Mouse (Mus musculus) thymus, postnatal 36 days (tissue): ENCODE data around the gene Hspb11.

Experiments
- DNase-seq, 2 experiments: peaks; one replicate each; pipeline ENCODE4 v3.0.0; 2022; ENCODE audit warnings: mixed read lengths in 2 of 2

Hspb11 gene

GRCm38 (mm10) chr4:107250494-107250893 is 2.9 kb upstream of the Hspb11 start:
- DNase-seq: peak; percentile 29 to 35

GRCm38 (mm10) chr4:107252522-107252921 is 871 bp upstream of the Hspb11 start:
- DNase-seq: peak; percentile 32 to 50

DNA sequence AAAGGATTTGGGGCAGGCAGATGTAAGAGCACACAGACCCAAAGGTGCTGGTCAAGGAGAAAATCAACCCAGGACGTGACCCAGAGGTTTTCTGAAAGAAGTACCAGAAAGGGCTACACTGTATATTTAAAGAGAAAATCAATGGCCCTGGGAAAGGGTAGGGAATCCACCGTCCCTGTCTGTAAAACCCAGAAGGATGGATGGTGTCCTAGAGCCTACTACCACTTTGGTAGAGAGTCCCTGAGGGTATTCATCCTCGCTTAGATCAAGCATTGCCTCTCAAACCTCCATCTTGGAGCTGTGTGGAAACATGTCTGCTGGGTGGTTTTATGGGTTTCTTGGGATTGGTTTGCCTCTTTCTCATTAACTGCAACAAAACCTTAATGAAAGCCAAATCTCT is 1.0 kb downstream of the Hspb11 start:
- DNase-seq: no peak

DNA sequence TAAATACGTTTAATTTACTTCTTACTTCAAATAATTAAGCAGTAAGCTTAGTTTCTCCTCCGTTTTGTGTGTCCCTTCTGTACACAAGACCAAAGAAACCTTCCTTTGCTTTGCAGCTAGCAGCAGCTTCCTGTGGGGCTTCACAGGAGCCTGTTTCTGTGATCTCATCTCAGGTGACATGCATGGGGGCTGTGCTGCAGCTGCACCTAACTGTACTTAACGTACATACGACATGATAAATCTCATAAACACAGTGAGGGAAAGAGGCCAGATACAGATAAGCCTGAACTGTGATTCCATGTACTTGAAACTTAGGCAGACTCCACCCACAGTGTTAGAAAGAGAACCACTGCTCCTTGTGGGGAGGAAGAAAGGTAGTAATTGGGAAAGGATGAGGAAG is 6.6 kb downstream of the Hspb11 start:
- DNase-seq: peak; percentile 65 to 85

DNA sequence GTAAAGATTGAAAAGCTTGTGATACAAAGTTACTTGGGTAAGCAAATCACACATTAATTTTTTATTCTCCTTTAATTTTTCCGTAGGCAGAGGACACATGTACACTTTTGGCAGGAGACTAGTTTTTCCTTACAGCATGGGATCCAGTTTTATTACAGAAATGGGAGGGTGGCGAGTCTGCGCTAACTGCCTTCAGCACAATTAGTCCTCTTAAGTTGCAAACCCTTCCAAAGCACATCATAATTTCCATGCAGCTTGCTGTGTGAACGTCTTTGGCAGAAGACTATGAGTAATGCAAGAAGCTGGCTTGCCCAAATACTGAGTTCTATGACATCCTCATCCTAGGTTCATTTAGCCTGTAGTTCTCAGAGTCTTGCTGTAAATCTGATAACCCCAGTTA is 20.3 kb downstream of the Hspb11 start:
- no peak for DNase-seq

GRCm38 (mm10) chr4:107274511-107274910 is 21.1 kb downstream of the Hspb11 start:
- no peak for DNase-seq

DNA sequence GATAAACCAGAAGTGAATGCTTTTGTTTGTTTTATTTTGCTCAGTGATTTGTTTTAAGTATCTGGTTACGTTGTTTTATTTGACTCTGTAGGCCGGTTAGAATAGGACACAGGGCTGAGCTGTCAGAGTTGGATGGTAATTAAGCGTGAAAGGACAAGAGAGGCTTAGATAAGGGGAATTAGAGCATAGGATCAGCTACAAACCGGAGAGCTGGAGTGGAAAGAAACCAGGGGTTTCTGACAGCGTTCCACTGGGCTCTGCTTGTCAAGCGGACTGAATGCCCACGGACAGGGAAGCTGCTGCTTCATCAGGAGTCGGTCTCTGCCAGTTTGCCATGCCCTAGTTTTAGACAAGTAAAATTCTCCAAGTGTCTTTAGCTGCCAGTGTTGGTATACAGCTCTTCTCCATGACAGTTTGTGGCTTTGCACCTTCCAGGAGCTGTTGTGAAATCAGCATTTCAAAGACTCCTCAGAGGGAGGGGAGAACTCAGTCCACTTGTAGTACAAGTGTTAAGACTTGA is 24.9 kb downstream of the Hspb11 start:
- DNase-seq: no peak

GRCm38 (mm10) chr4:107280843-107281475 is 27.6 kb downstream of the Hspb11 start:
- DNase-seq: no peak

GRCm38 (mm10) chr4:107285446-107286200 is 32.2 kb downstream of the Hspb11 start:
- no peak for DNase-seq

GRCm38 (mm10) chr4:107286386-107286785 is 33.0 kb downstream of the Hspb11 start:
- DNase-seq: no peak

GRCm38 (mm10) chr4:107287517-107287916 is 34.1 kb downstream of the Hspb11 start:
- no peak for DNase-seq

GRCm38 (mm10) chr4:107291611-107292272 is 38.3 kb downstream of the Hspb11 start:
- no peak for DNase-seq

DNA sequence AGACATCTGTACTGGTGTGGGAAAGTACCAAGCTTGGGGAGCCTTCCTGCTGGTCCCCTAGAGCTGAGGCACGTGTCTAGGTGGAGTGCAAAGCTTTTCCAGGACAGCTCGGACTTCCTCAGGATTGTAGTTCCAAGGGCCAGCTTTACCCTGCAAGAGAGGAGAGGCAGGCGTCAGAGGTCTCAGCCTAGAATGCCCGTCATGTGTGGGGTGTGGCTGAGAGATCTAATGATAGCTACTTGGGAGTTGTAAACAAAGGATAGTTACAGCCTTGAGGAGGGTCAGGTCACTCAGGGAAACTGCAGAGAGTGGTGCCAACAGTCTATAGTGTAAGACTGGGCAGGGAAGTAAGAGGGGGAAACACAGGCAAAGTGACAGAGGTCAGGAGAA is 38.9 kb downstream of the Hspb11 start:
- no peak for DNase-seq

DNA sequence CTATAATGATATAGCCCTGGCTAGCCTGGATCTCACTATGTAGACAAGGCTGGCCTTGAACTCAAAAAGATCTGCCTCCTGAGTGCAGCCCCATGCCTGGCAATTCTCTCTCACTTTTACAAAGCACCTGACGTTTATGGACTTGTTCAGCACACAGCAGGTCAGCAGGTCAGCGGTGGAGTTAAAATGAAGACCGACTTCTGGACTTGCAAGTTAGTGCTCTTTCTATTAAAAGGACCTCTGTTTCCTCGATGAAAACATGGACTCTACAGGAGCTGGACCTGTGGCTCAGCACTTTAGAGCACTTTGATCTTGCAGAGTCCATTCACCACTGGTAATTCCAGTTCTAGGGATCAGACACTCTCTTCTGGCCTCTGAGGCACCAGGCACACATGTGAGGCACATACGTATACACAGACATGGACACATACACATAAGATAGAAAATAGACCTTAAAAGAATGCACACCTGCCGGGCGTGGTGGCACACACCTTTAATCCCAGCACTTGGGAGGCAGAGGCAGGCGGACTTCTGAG is 44.7 kb downstream of the Hspb11 start:
- no peak for DNase-seq

DNA sequence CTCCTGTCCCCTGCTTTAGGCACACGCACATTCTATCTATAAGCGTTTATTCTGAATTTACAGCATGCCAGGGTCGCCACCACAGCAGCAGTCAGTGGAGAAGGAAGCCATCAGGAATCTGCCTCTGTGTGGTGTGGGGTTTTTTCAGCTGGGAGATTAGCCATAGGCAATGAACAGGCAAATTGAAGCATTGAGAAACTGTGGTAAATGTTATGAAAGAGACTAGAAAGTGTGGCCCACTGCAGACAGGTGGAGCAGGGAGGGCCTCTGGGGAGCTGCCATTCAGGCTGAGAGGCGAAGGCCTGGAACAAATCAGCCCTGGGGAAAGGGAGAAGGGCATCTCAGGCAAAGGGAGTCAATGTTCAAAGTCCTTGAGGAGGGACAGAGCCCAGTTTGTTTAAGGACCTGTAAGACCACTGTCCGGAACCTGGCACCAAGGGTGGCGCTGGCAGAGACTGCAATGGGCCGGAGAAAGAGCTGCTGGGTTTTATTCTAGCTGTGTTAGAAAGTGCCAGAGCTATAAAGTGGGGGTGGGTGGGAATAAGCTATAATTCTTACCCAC is 46.5 kb downstream of the Hspb11 start:
- DNase-seq: no peak

GRCm38 (mm10) chr4:107300371-107300770 is 47.0 kb downstream of the Hspb11 start:
- DNase-seq: no peak

GRCm38 (mm10) chr4:107300902-107301555 is 47.6 kb downstream of the Hspb11 start:
- no peak for DNase-seq

GRCm38 (mm10) chr4:107302221-107302620 is 48.8 kb downstream of the Hspb11 start:
- no peak for DNase-seq

DNA sequence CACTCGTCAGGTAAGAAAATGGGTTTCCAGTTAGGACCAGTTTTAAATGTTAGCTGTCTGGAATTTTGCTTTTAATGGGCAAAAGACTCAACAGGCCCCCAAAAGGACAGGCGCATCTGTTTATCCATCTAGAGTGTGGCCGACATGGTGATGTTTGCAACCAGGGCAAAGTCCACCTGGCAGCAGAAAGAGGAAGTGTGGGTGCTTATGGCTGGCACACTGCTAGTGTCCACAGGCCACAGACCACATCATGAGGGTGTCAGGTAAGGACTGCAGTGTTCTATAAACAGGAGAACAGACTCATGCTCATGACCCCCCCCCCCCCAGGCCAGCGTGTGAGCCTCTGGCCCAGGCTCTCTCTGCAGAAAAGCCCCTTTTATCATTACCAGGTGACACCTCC is 49.4 kb downstream of the Hspb11 start:
- no peak for DNase-seq

DNA sequence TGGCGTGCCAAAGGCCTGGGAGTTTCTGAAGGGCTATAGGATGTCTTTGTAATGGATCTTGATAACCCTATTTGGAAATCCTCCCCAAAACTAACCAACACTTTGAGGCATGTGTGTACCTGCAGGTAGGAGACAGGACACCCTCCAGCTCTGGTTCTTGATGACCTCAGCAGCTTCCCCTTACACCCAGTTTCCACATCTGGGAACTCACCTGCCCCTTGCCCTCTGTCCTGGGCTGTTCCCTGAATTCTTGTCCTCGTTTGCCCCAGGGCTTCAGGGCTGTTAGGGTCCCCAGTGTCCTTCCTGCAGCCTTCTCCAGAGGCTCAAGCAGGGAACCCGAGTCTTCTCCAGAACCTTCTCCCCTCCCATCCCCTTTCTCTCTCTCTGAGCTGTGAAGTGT is 50.1 kb downstream of the Hspb11 start:
- DNase-seq: no peak

- no peak for DNase-seq
Observed at GRCm38 (mm10) chr4:107306966-107307365, 53.6 kb downstream of the Hspb11 start, which contains the start of gene Dio1. Gene Dio1 (minus strand): TSS chr4:107307169.

GRCm38 (mm10) chr4:107313690-107314478 is 60.5 kb downstream of the Hspb11 start, which contains the start of gene Yipf1:
Gene Yipf1 (plus strand): TSS chr4:107314363.
- peak; percentile 88 to 92 for DNase-seq
